Mouse (Mus musculus) mature B cell (primary cell): ENCODE measurements around the gene Wdr11.

Source experiments
- in situ Hi-C: fragments of 300-500 bp; cut with MboI; formaldehyde crosslinking; loops from 2 replicates; pipeline ENCODE4 v1.14.3; 2019

The Wdr11 gene

GRCm38 (mm10) chr7:129680534-129681210 is 89.0 kb downstream of the Wdr11 start:
- in situ Hi-C loops = no loop called here

GRCm38 (mm10) chr7:129682525-129682924 is 90.9 kb downstream of the Wdr11 start:
- in situ Hi-C loops = no loop called here

- in situ Hi-C loops = no loop called here
These were observed 93.7 kb downstream of the Wdr11 start for GRCm38 (mm10) chr7:129685326-129685725.
